Mouse (Mus musculus): ENCODE measurements around the gene Grm4. TPM values are rescaled to one million over a fixed set of nuclear protein-coding genes. Genes with fewer than 3 reads are reported as not detected.

Grm4 gene
- total RNA-seq, 2 experiments from 2014 or later = 0.08 to 0.24 TPM

DNA sequence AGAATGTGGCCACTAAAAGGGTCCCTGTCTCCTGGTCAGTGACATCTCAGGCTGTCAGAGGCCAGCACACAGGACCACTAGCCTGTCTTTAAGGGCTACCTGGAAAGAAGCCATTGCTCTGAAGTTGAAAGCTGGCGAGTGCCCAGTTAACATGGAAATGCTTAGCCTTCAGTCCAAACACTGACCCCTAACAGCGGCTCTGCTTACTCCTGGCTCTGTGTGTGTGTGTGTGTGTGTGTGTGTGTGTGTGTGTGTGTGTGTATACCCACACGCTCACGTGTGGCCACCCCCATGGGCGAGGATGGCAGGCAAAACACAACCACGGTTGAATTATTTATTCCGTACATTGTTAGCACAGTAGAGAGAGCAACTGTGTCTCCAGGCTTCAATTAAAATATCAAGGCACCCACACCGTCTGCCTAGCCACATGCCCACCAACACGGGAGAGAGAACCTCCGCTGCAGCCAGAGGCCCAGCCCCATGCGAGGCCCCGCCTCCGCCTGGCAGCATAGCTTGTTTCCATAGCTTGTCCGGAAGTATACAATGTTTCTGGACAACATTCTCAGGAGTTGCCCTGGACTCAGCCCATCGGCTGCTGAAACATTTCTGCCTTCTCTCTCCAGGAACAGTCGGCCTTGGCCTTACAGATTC is 32.9 kb downstream of the Grm4 start:
- no peak for DNase-seq

DNA sequence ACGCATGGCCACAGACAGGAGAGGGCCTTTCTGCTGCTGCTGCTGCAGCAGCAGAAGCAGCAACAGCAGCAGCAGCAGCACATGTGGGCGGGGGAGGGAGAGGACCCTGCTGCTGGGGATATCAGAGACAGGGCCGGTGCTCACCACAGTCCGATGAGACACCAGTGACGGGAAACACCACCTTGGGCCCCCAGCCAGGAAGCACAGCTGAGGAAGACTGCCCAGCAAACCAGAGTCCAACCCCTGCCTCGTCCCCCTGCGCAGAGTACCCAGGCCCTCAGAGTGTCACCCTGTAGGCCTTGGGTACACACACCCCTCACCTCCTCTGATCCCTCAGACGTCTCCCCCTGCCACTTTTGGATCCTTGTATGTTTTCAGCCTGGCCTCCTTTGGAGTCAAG is 35.3 kb downstream of the Grm4 start:
- DNase-seq = no peak

- no peak for DNase-seq
Measured at GRCm38 (mm10) chr17:27483571-27483970, 37.6 kb downstream of the Grm4 start.

DNA sequence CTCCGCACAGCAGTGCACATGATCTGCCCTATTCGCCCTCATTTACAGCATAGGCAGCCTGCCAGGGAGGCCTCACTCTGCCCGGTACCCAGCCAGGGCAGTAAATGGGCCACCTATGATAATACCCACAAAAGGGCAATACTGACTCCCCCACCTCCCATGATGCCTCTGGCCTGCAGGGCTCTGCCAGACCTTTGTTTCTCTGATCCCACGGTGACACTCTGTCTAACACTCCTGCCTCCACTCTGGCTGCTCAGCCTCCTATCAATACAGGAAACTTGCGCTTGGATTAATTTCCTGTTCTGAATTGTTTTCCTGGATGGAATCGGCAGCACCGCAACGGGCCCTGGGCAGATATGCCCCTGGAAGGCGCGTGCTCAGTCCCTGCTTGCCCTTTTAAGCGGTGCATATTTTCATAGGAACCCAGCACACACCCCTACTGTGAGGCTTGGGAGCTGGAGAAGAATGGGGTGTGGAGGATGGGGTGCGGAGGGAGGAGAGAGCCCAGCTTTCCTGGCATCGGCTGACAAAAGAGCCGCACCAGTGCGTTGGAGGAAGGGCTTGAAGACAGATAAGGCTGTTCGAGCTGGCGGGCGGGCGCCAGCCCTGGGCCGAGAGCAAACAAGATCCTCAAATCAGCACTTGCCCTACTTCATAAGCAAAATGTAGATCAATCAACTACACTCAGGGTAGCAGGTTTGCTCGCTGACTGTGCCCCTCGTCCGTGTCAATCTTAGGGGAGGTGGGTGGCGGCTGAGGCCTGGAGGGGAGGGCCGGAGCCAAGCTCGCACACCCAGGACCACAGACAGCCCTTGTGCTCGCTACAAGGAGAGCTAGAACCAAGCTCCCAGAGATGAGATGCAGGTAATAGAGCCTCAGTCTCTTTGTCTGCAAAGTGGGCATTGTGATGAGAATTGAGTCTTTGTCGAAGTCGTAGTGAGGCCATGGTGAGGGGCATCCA is 40.8 kb downstream of the Grm4 start:
- DNase-seq = no peak

DNA sequence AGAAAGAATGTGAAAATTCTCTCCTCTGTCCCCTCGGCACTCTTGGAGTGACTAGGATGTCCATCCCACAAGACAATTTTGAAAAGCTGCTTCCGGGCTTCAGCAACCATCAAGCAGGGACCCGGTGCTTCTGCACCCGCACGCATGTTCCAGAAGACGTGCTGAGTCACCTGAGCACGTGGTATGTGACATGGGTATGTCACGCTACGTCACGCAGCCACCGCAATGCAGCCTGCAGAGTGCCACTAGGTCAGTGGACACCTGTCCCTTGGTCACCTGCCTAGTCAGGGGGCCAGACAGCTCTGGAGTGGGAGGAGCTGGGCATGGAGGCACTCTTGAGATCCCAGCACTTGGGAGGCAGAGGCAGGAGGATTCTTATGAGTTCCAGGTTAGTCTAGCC is 45.6 kb downstream of the Grm4 start:
- no peak for DNase-seq

DNA sequence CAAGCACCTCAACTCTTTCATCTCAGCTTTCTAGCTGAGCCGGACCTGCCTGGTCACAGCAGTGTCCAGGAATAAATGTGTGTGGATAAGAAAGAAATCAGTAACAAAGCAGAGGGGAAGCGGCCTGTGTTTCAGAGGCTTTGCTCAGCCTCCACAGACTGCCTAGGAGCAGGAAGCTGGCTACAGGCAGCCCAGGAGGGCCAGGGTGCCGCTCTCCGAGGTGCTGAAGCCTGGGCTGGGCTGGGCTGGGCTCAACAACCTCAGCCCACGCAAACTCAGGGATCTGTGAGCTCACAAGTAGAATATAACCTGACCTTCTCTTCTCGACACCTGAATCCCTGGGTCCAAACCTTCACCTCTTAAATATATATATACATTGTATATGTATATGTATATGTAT is 54.6 kb downstream of the Grm4 start:
- peak; percentile 20 for DNase-seq

DNA sequence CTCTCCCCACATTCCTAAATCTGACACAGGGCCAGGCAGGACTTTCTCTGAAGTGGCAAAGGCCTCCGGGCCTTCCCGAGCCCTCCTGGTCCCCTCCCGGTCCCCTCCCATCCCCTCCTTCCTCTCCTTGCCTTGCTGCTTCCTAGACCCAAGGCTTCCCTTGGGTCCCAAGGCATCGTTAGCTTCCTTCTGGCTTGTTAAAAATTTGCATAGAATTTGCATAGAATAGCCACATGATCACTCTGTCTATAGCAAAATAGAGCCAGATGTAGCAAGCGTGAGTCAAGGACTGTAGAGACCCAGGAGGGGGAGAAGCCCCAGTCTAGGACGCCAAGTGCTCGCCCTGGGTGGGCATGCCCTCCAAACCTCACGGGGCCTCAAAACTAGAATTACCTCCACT is 55.3 kb downstream of the Grm4 start:
- DNase-seq = no peak

DNA sequence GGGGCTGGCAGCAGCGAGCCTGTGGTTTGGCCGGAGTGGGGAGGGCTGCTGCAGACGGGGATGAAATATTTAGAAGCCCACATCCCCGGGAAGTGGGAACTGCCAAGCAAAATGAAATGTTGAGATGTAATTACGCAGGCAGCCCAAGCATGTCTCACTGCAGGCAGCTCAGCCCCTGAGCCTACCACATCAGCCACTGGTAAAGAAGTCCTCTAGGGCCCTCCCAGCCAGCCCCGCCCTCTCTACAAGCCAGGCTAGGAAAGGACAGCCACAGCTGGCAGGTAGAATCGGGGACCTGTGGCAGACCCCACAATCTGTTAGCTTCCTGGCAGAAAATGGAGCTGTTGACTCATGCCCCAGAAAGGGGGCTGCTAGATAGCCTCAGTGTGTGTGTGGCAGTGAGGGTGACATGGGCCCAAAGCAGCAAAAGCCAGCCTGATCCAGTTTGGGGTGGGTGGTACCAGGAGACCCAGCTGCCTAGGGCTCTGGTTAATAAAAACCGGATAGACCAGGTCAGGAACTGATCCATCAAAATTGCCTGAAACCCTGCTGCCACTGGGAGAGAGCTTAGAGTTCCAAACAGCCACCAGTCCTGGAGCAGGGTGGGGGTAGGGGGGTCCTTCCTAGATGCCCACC is 56.8 kb downstream of the Grm4 start:
- no peak for DNase-seq

DNA sequence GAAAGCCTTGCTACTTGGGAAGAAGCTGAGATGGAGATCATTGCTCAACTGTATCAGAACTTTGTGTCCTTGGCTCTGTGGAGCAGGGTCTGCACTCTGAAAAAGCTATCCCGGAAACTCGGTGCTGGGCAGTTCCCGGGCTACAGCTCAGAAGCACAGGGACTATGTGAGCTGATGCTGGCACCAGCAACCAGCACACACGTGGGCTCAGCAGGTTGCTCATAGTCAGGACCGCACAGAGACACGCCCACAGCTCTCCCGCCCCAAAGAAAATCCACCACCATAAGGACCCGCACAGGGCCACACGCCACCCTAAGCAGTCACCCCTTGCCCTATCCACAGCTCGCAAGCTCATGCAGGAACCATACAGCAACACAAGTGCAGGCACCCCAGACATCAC is 61.2 kb downstream of the Grm4 start:
- DNase-seq = no peak

GRCm38 (mm10) chr17:27459241-27459640 is 62.0 kb downstream of the Grm4 start:
- no peak for DNase-seq

GRCm38 (mm10) chr17:27457863-27458494 is 63.2 kb downstream of the Grm4 start:
- DNase-seq = no peak

DNA sequence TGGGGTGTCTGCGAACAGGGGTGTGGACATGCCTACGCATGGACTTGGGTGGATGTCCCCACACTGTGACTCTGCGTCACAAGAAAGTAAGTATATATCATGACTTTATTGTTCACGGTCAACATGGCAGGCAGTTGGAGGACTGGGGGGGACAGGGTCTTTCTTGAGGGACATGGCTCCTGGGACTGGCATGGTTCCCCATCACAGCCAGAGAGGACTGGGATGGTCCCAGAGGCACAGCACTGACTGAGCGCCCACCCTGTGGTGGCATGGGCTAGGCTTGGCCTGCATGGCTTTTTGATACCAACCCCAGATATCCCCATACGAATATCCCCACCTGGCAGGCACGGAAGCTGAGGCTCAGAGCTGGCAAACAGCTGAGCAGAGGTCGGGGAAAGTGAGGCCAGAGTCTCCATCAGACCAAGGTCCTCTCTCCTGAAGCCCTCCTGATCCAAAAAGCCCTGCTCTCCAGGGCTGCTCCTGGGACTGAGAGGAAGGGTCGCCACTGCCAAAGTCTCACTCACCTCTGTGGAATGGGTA is 64.1 kb downstream of the Grm4 start:
- DNase-seq = no peak

DNA sequence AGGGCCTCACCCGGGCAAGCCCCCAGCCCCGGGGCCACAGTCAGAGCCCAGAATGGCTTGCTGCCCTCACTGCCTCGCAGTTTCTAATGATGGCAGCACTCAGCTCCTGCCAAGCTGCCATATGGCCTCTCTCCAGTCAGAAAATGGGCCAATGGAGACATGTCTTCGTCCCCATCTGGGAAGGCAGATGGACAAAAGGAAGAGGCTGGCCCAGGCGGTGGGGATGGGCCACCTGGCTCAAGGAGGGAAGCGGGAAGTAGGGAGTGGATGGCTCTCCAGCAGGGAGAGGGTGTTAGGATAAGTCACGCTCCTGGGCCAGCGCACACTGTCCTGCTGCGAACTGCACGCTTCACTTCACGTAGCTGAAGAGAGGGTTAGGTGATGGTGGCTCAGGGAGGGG is 64.8 kb downstream of the Grm4 start:
- no peak for DNase-seq

DNA sequence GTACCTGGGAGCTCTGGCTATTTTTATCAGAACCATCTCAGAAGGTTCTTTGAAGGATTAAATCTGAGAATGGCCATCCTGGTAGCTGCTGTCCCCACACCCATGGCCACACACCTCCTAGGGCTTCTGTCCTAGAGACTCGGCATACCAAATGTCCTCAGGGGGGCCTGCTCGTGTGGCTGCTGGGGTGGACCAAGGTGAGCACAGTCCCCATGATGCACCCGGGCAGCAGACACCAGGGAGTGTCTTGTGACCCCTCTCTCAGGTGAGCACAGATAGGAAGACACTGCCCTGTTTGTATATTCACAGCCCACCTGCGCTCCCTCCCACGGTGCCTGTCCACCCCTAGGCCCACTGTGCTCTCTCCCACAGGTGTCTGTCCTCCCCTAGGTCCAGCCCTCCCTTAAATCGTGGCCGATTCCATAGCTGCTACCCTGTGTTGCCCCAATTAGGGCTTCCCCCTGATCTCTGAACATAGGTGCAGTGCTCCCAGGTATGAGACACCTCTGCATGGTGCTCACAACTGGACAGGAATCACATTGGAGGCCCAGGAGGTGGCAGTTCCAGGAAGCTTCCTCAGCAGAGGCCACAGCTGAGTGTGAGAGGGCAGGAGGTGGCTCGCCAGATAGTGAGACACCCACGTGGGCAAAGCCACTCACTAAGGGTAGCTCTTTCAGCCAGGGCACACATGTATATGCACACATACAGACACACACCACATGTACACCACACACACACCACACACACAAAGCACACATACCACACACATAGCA is 66.0 kb downstream of the Grm4 start:
- DNase-seq = no peak

GRCm38 (mm10) chr17:27454396-27454795 is 66.8 kb downstream of the Grm4 start:
- DNase-seq = no peak

DNA sequence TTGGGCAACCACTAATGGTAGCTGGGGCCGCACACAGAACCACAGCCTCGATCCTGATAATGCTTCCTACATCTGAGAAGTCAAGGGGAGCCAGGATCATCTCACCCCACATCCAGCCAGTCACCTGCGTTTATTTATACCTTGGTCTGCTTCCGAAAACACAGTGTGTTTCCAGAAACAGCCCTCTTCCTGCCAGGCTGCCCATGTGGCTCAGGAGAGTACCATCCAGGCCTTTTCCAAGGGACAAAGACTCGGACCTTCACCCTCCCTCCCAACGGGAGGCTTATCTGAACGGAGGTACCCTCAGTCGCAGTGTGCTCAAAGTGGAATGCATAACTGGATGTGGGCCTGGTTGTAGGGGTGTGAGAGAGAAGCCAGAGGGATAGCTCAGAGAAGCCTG is 68.2 kb downstream of the Grm4 start:
- no peak for DNase-seq

DNA sequence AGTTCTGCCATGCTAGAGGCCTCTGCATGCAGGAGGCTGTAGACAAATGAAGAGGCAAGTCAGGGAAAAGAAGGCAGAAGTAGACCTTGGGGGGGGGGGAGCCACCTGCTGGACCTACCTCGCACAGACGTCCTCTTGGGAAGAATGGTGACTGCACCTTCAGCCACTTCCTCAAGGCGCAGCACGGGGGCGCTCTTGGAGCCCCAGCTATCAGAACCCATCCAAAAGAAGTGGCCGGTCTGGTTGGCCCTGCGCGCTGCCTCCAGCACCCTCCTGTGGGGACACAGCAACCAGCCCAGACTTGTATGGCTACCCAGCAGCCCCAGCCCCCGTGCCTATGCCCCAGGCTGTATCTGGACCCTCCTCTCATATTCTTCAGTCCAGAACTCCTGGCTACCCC is 69.4 kb downstream of the Grm4 start:
- no peak for DNase-seq

DNA sequence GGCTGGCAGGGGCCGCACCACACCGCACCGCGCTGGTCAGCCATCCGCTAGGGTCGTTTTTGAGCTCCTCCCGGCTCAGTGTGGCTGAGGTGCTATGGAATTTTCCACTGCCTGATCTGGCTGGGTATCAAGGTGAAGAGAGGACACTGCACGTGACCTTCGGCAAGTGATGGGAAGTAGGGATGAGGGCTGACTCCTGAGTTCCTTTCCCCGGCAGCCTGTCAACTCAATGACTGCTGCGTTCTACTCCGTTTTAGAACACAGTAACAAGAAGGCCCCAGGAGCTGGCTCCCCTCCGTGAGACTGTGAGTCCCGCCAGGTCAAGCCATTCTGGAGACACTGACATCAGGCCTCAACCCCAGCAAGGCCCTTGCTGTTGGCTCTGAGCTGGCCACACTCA is 70.0 kb downstream of the Grm4 start:
- DNase-seq = no peak

GRCm38 (mm10) chr17:27449757-27450330 is 71.4 kb downstream of the Grm4 start:
- no peak for DNase-seq

GRCm38 (mm10) chr17:27448749-27449148 is 72.5 kb downstream of the Grm4 start:
- DNase-seq = no peak
